Mouse (Mus musculus) cerebellum, postnatal 4 days (tissue): ENCODE data around the gene Zfp472.

ENCODE experiments used
- DNase-seq, 2 experiments: peaks; one replicate each; pipeline ENCODE4 v3.0.0; 2022; ENCODE audit warnings: low spot score in 2 of 2, mixed read lengths in 1 of 2

The Zfp472 gene

GRCm38 (mm10) chr17:32965623-32966290, at the start of gene Zfp472:
Zfp472 (plus strand) TSS chr17:32965814.
- peak; percentile 69 to 89 for DNase-seq

GRCm38 (mm10) chr17:32916075-32916474, 49.5 kb upstream of the Zfp472 start:
- no peak for DNase-seq

- DNase-seq, result peak in 1 of 2 experiments; percentile 15
These were observed 48.5 kb upstream of the Zfp472 start, which contains the start of gene Cyp4f14 for GRCm38 (mm10) chr17:32917131-32917530. Cyp4f14 (minus strand) TSS chr17:32917342.

- DNase-seq, result no peak
These were observed 46.5 kb upstream of the Zfp472 start for GRCm38 (mm10) chr17:32919123-32919522.

- no peak for DNase-seq
These were observed 41.9 kb upstream of the Zfp472 start for GRCm38 (mm10) chr17:32923681-32924080.

GRCm38 (mm10) chr17:32924658-32925312, 40.8 kb upstream of the Zfp472 start:
- DNase-seq, result peak; percentile 46 to 62

GRCm38 (mm10) chr17:32927803-32928202, 37.8 kb upstream of the Zfp472 start:
- no peak for DNase-seq

- no peak for DNase-seq
These were observed 25.8 kb upstream of the Zfp472 start for GRCm38 (mm10) chr17:32939831-32940230.

GRCm38 (mm10) chr17:32943661-32944060, 22.0 kb upstream of the Zfp472 start:
- no peak for DNase-seq

- no peak for DNase-seq
These were observed 21.1 kb upstream of the Zfp472 start for GRCm38 (mm10) chr17:32944402-32945035.

- no peak for DNase-seq
These were observed 18.9 kb upstream of the Zfp472 start for GRCm38 (mm10) chr17:32946716-32947115.

GRCm38 (mm10) chr17:32947215-32947914, 18.2 kb upstream of the Zfp472 start, which contains the start of gene Cyp4f13:
Cyp4f13 (minus strand) TSS chr17:32947402.
- DNase-seq, result peak; percentile 91 to 97

- no peak for DNase-seq
These were observed 15.5 kb upstream of the Zfp472 start for GRCm38 (mm10) chr17:32950136-32950535.

- DNase-seq, result no peak
These were observed 14.6 kb upstream of the Zfp472 start for GRCm38 (mm10) chr17:32951006-32951405.

GRCm38 (mm10) chr17:32951441-32951840, 14.2 kb upstream of the Zfp472 start:
- peak; percentile 65 to 80 for DNase-seq

GRCm38 (mm10) chr17:32965253-32965622, 376 bp upstream of the Zfp472 start:
- peak in 1 of 2 experiments; percentile 2 for DNase-seq

GRCm38 (mm10) chr17:32981361-32981760, 15.7 kb downstream of the Zfp472 start:
- no peak for DNase-seq

- no peak for DNase-seq
These were observed 20.7 kb downstream of the Zfp472 start for GRCm38 (mm10) chr17:32986301-32986700.

GRCm38 (mm10) chr17:32991965-32992698, 26.5 kb downstream of the Zfp472 start:
- no peak for DNase-seq

GRCm38 (mm10) chr17:32992699-32993474, 27.3 kb downstream of the Zfp472 start, which contains the start of gene Zfp952:
Zfp952 (plus strand) TSS chr17:32993129.
- DNase-seq, result peak; percentile 57 to 83
